Mouse (Mus musculus): ENCODE results near the gene Zfp949. TPM values are rescaled to one million over a fixed set of nuclear protein-coding genes. Genes with fewer than 3 reads are reported as not detected.

The Zfp949 gene
- 12.7 and 14.3 TPM in 2 replicates for polyA plus RNA-seq (2016; fragmentation: Nextera tagmentation; extraction: Ambion mirVana)

- H3K27ac ChIP-seq: peak within 1 kb of the TSS; percentile 86
- peaks cover 18% of the 10 kb centered on the region for H3K4me1 ChIP-seq (replicated peaks)
- peaks cover 17% of the 10 kb centered on the region for H3K36me3 ChIP-seq
- 1% methylated on average over 30 of the region's 30 CpGs for whole genome bisulfite sequencing
- peak; percentile 90 for ATAC-seq (ENCODE audit: insufficient number of reproducible peaks, insufficient read depth, low FRiP score, low TSS enrichment, low read depth)
- H3K9ac ChIP-seq (replicated peaks): peak within 1 kb of the TSS; percentile 61
- peak within 1 kb of the TSS; percentile 65 for H3K4me3 ChIP-seq (replicated peaks)
- H3K9me3 ChIP-seq: no peaks in the 10 kb centered on the region
- H3K27me3 ChIP-seq: no peaks in the 10 kb centered on the region
- peak within 1 kb of the TSS; percentile 59 for H3K4me2 ChIP-seq
These were observed at the start of gene Zfp949 for GRCm38 (mm10) chr9:88547851-88548613. TSS of gene Zfp949 (plus strand) at chr9:88548020.

- H3K36me3 ChIP-seq: no peaks in the 10 kb centered on the region
- H3K9me3 ChIP-seq: no peaks in the 10 kb centered on the region
- no peak overlapping the region for H3K4me2 ChIP-seq
- no peaks in the 10 kb centered on the region for H3K4me1 ChIP-seq (replicated peaks)
- no peak overlapping the region for H3K4me3 ChIP-seq (replicated peaks)
- WGBS: 86% methylated on average over 2 of the region's 2 CpGs
- H3K9ac ChIP-seq (replicated peaks): no peak overlapping the region
- no peak overlapping the region for H3K27ac ChIP-seq
- no peak for ATAC-seq (ENCODE audit: insufficient number of reproducible peaks, insufficient read depth, low FRiP score, low TSS enrichment, low read depth)
- no peaks in the 10 kb centered on the region for H3K27me3 ChIP-seq
These were observed 47.7 kb upstream of the Zfp949 start for GRCm38 (mm10) chr9:88500112-88500511.

- Histone ChIP-seq H3K9ac (replicated peaks) (no peak overlapping the region), H3K9me3 (no peaks in the 10 kb centered on the region), H3K27me3 (no peaks in the 10 kb centered on the region), H3K4me3 (replicated peaks) (no peak overlapping the region), H3K4me1 (replicated peaks) (no peaks in the 10 kb centered on the region), H3K36me3 (no peaks in the 10 kb centered on the region), H3K27ac (no peak overlapping the region), H3K4me2 (no peak overlapping the region)
- WGBS: 85% methylated on average over 6 of the region's 6 CpGs
- ATAC-seq (ENCODE audit: insufficient number of reproducible peaks, insufficient read depth, low FRiP score, low TSS enrichment, low read depth): no peak
These were observed 46.0 kb upstream of the Zfp949 start for GRCm38 (mm10) chr9:88501846-88502245.

- Histone ChIP-seq H3K9me3 (no peaks in the 10 kb centered on the region), H3K4me2 (no peak overlapping the region), H3K4me3 (replicated peaks) (no peak overlapping the region), H3K27ac (no peak overlapping the region), H3K36me3 (peaks cover 8% of the 10 kb centered on the region), H3K9ac (replicated peaks) (no peak overlapping the region), H3K27me3 (no peaks in the 10 kb centered on the region), H3K4me1 (replicated peaks) (peaks cover 6% of the 10 kb centered on the region)
- no peak for ATAC-seq (ENCODE audit: insufficient number of reproducible peaks, insufficient read depth, low FRiP score, low TSS enrichment, low read depth)
- WGBS: 90% methylated on average over 1 of the region's 1 CpGs
These were observed 32.3 kb upstream of the Zfp949 start for GRCm38 (mm10) chr9:88515546-88515945.

- peaks cover 18% of the 10 kb centered on the region for H3K36me3 ChIP-seq
- H3K27me3 ChIP-seq: no peaks in the 10 kb centered on the region
- H3K4me1 ChIP-seq (replicated peaks): peaks cover 13% of the 10 kb centered on the region
- no peak overlapping the region for H3K4me2 ChIP-seq
- 87% methylated on average over 3 of the region's 3 CpGs for WGBS
- no peak overlapping the region for H3K4me3 ChIP-seq (replicated peaks)
- no peaks in the 10 kb centered on the region for H3K9me3 ChIP-seq
- no peak overlapping the region for H3K27ac ChIP-seq
- no peak for ATAC-seq (ENCODE audit: insufficient number of reproducible peaks, insufficient read depth, low FRiP score, low TSS enrichment, low read depth)
- no peak overlapping the region for H3K9ac ChIP-seq (replicated peaks)
These were observed 31.3 kb upstream of the Zfp949 start for GRCm38 (mm10) chr9:88516361-88516995.

- Histone ChIP-seq H3K9ac (replicated peaks) (no peak overlapping the region), H3K4me2 (no peak overlapping the region), H3K4me3 (replicated peaks) (no peak overlapping the region), H3K36me3 (peaks cover 18% of the 10 kb centered on the region), H3K9me3 (no peaks in the 10 kb centered on the region), H3K27me3 (no peaks in the 10 kb centered on the region), H3K4me1 (replicated peaks) (peaks cover 16% of the 10 kb centered on the region), H3K27ac (no peak overlapping the region)
- no peak for ATAC-seq (ENCODE audit: insufficient number of reproducible peaks, insufficient read depth, low FRiP score, low TSS enrichment, low read depth)
These were observed 28.3 kb upstream of the Zfp949 start for GRCm38 (mm10) chr9:88519390-88520121.

- 25% methylated on average over 2 of the region's 2 CpGs for WGBS
- Histone ChIP-seq H3K36me3 (peaks cover 18% of the 10 kb centered on the region), H3K4me3 (replicated peaks) (peak overlapping the region; percentile 71), H3K27ac (peak overlapping the region; percentile 47; the same call in 1 of the 2 replicates), H3K4me2 (peak overlapping the region; percentile 69), H3K27me3 (no peaks in the 10 kb centered on the region), H3K4me1 (replicated peaks) (peaks cover 16% of the 10 kb centered on the region), H3K9ac (replicated peaks) (no peak overlapping the region), H3K9me3 (no peaks in the 10 kb centered on the region)
- no peak for ATAC-seq (ENCODE audit: insufficient number of reproducible peaks, insufficient read depth, low FRiP score, low TSS enrichment, low read depth)
These were observed 27.5 kb upstream of the Zfp949 start for GRCm38 (mm10) chr9:88520122-88520848.

GRCm38 (mm10) chr9:88520849-88521483 lies 26.9 kb upstream of the Zfp949 start:
- Histone ChIP-seq H3K4me3 (replicated peaks) (peak overlapping the region; percentile 71), H3K4me2 (peak overlapping the region; percentile 69), H3K9ac (replicated peaks) (peak overlapping the region; percentile 94), H3K36me3 (peaks cover 18% of the 10 kb centered on the region), H3K4me1 (replicated peaks) (peaks cover 16% of the 10 kb centered on the region), H3K27ac (peak overlapping the region; percentile 47; the same call in 1 of the 2 replicates), H3K27me3 (no peaks in the 10 kb centered on the region), H3K9me3 (no peaks in the 10 kb centered on the region)
- ATAC-seq (ENCODE audit: insufficient number of reproducible peaks, insufficient read depth, low FRiP score, low TSS enrichment, low read depth): no peak
- 30% methylated on average over 4 of the region's 4 CpGs for WGBS

- under 1% methylated on average over 10 of the region's 10 CpGs for WGBS
- Histone ChIP-seq H3K9me3 (no peaks in the 10 kb centered on the region), H3K4me1 (replicated peaks) (peaks cover 16% of the 10 kb centered on the region), H3K4me3 (replicated peaks) (peak overlapping the region; percentile 71), H3K4me2 (peak overlapping the region; percentile 69), H3K36me3 (peaks cover 18% of the 10 kb centered on the region), H3K27ac (peak overlapping the region; percentile 93), H3K27me3 (no peaks in the 10 kb centered on the region), H3K9ac (replicated peaks) (peak overlapping the region; percentile 94)
- ATAC-seq (ENCODE audit: insufficient number of reproducible peaks, insufficient read depth, low FRiP score, low TSS enrichment, low read depth): no peak
These were observed 25.8 kb upstream of the Zfp949 start for GRCm38 (mm10) chr9:88521961-88522568.
